Mouse (Mus musculus): ENCODE measurements around the gene Coq8b. TPM values are rescaled to one million over a fixed set of nuclear protein-coding genes. Genes with fewer than 3 reads are reported as not detected.

The Coq8b gene
- polyA plus RNA-seq, 1 experiment from 2014 or later = 27.2 TPM

DNA sequence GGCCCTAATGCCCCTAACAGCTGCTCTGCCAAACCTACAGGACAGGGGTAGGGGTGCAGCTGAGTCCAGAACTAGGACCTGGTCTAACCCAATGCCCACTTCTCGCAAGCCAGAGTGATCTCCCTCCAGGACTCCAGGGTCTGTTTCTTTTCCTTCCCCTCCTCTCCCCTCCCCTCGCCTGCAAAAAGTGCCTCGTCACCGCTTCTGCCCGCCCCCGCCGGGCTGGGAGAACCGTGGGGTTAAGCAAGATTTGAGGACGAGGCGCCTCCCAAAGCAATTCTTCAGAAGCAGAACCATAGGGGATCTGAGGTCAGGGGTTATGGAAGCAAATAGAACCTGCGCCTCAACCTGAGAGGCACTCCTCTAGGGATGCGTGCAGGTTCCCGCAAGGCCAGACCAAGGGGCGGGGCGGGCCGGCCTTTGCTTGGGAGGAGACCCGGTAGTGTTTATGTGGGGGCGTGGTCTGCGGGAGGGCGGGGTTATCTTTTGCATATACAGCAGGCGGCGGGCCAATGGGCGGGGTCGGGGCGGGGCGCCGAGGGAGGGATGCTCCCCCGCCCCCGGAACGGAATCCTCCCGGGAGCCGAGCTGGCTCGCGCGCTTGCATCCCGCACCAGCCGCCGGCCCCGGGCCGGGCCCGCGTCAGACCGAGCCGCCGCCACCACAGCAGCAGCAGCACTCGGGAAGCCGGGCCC lies 25.5 kb downstream of the Coq8b start, which contains the start of gene Numbl:
Gene Numbl, plus strand, starts transcription at position 229 of the 695 bp plus-strand sequence.
- WGBS = under 1% methylated on average over 35 of the region's 47 CpGs
- no peaks in the 10 kb centered on the region for H3K9me3 ChIP-seq (ENCODE audit: control insufficient read depth, low read length)
- H3K4me3 ChIP-seq (replicated peaks; ENCODE audit: low read length) = peak within 1 kb of the TSS; percentile 60
- H3K27me3 ChIP-seq (replicated peaks; ENCODE audit: control insufficient read depth, insufficient read depth, low read length) = no peaks in the 10 kb centered on the region
- peak within 1 kb of the TSS; percentile 84 for H3K4me2 ChIP-seq (ENCODE audit: low read length)
- H3K4me1 ChIP-seq (replicated peaks; ENCODE audit: control insufficient read depth, insufficient read depth, low read length) = peaks cover 40% of the 10 kb centered on the region
- H3K36me3 ChIP-seq (ENCODE audit: control insufficient read depth, insufficient read depth) = peaks cover 11% of the 10 kb centered on the region
- peak within 1 kb of the TSS; percentile 92 for H3K9ac ChIP-seq (replicated peaks; ENCODE audit: low read depth, low read length)
- peak within 1 kb of the TSS; percentile 94 for H3K27ac ChIP-seq (ENCODE audit: low read length)
- ATAC-seq = peak; percentile 60

DNA sequence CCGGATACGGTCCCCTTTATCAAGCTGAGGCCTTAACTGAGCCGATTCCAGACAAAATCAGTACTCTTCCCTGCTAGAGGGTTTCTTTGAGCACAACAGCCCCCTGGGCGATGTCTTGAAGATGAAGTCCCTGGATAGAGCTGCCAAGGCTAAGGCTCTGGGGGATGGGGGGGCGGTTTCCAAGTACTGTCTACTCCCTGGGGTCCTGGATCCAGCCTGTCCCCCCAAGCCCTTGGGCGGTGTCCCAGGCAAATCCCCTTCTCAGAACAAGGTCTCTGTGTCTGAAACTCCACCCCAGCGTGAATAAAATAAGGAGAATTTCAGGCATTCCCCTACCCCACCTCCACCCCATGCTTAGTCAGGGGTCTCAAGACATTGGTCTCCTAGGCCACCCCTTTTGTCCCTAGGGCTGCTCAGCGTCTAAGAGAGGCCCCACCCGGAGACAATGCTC lies 26.5 kb downstream of the Coq8b start:
- no peaks in the 10 kb centered on the region for H3K27me3 ChIP-seq (replicated peaks; ENCODE audit: control insufficient read depth, insufficient read depth, low read length)
- 0 out of 2 replicates have a peak, but pooled peaks have one; percentile 4 for ATAC-seq
- peak overlapping the region; percentile 94 for H3K27ac ChIP-seq (ENCODE audit: low read length)
- peak overlapping the region; percentile 92 for H3K9ac ChIP-seq (replicated peaks; ENCODE audit: low read depth, low read length)
- H3K4me3 ChIP-seq (replicated peaks; ENCODE audit: low read length) = peak overlapping the region; percentile 60
- H3K36me3 ChIP-seq (ENCODE audit: control insufficient read depth, insufficient read depth) = peaks cover 10% of the 10 kb centered on the region
- peak overlapping the region; percentile 84 for H3K4me2 ChIP-seq (ENCODE audit: low read length)
- peaks cover 40% of the 10 kb centered on the region for H3K4me1 ChIP-seq (replicated peaks; ENCODE audit: control insufficient read depth, insufficient read depth, low read length)
- WGBS = 1% methylated on average over 9 of the region's 9 CpGs
- no peaks in the 10 kb centered on the region for H3K9me3 ChIP-seq (ENCODE audit: control insufficient read depth, low read length)

- WGBS = 12% methylated on average over 5 of the region's 5 CpGs
- Histone ChIP-seq H3K9ac (replicated peaks; ENCODE audit: low read depth, low read length) (peak overlapping the region; percentile 92), H3K4me2 (ENCODE audit: low read length) (peak overlapping the region; percentile 84), H3K27me3 (replicated peaks; ENCODE audit: control insufficient read depth, insufficient read depth, low read length) (no peaks in the 10 kb centered on the region), H3K4me1 (replicated peaks; ENCODE audit: control insufficient read depth, insufficient read depth, low read length) (peaks cover 40% of the 10 kb centered on the region), H3K9me3 (ENCODE audit: control insufficient read depth, low read length) (no peaks in the 10 kb centered on the region), H3K4me3 (replicated peaks; ENCODE audit: low read length) (peak overlapping the region; percentile 60), H3K27ac (ENCODE audit: low read length) (peak overlapping the region; percentile 94), H3K36me3 (ENCODE audit: control insufficient read depth, insufficient read depth) (peaks cover 14% of the 10 kb centered on the region)
- ATAC-seq = 0 out of 2 replicates have a peak, but pooled peaks have one; percentile 0
These were observed 26.9 kb downstream of the Coq8b start for GRCm38 (mm10) chr7:27259771-27260170.

GRCm38 (mm10) chr7:27260856-27261255 lies 28.0 kb downstream of the Coq8b start:
- Histone ChIP-seq H3K9ac (replicated peaks; ENCODE audit: low read depth, low read length) (no peak overlapping the region), H3K27ac (ENCODE audit: low read length) (no peak overlapping the region), H3K27me3 (replicated peaks; ENCODE audit: control insufficient read depth, insufficient read depth, low read length) (no peaks in the 10 kb centered on the region), H3K4me1 (replicated peaks; ENCODE audit: control insufficient read depth, insufficient read depth, low read length) (peaks cover 40% of the 10 kb centered on the region), H3K9me3 (ENCODE audit: control insufficient read depth, low read length) (no peaks in the 10 kb centered on the region), H3K4me3 (replicated peaks; ENCODE audit: low read length) (peak overlapping the region; percentile 60; the same call in 1 of the 2 replicates), H3K36me3 (ENCODE audit: control insufficient read depth, insufficient read depth) (peaks cover 19% of the 10 kb centered on the region), H3K4me2 (ENCODE audit: low read length) (peak overlapping the region; percentile 84)
- no peak for ATAC-seq
- 50% methylated on average over 7 of the region's 7 CpGs for WGBS

DNA sequence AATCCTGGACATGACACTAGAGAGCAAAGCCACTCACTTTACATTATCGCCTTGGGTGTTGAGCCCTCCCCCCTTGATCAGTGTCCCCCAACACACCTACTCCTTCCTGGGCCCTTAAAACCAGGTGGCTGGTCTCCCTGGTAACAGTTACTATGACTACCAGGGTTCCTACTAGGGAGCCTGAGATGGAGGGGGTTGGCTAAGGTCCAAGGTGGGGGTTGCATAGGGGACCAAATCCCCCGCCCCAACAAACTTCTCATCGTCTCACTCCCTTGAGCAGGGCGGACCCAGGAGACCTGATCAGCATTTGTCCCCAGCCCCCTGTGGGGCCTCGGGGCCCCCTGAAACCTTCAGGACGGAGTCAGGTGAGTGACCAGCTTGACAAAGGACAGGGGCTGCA lies 29.1 kb downstream of the Coq8b start:
- H3K27me3 ChIP-seq (replicated peaks; ENCODE audit: control insufficient read depth, insufficient read depth, low read length) = no peaks in the 10 kb centered on the region
- WGBS = 63% methylated on average over 6 of the region's 6 CpGs
- no peak for ATAC-seq
- H3K9me3 ChIP-seq (ENCODE audit: control insufficient read depth, low read length) = no peaks in the 10 kb centered on the region
- H3K36me3 ChIP-seq (ENCODE audit: control insufficient read depth, insufficient read depth) = peaks cover 22% of the 10 kb centered on the region
- H3K4me2 ChIP-seq (ENCODE audit: low read length) = no peak overlapping the region
- no peak overlapping the region for H3K27ac ChIP-seq (ENCODE audit: low read length)
- H3K9ac ChIP-seq (replicated peaks; ENCODE audit: low read depth, low read length) = no peak overlapping the region; the same call in 1 of the 2 replicates
- H3K4me1 ChIP-seq (replicated peaks; ENCODE audit: control insufficient read depth, insufficient read depth, low read length) = peaks cover 39% of the 10 kb centered on the region
- H3K4me3 ChIP-seq (replicated peaks; ENCODE audit: low read length) = no peak overlapping the region

- Histone ChIP-seq H3K27ac (ENCODE audit: low read length) (no peak overlapping the region), H3K4me3 (replicated peaks; ENCODE audit: low read length) (no peak overlapping the region), H3K4me1 (replicated peaks; ENCODE audit: control insufficient read depth, insufficient read depth, low read length) (peaks cover 23% of the 10 kb centered on the region), H3K9me3 (ENCODE audit: control insufficient read depth, low read length) (no peaks in the 10 kb centered on the region), H3K36me3 (ENCODE audit: control insufficient read depth, insufficient read depth) (peaks cover 41% of the 10 kb centered on the region), H3K9ac (replicated peaks; ENCODE audit: low read depth, low read length) (no peak overlapping the region), H3K27me3 (replicated peaks; ENCODE audit: control insufficient read depth, insufficient read depth, low read length) (no peaks in the 10 kb centered on the region), H3K4me2 (ENCODE audit: low read length) (no peak overlapping the region)
- ATAC-seq = no peak
- WGBS = 93% methylated on average over 12 of the region's 12 CpGs
These were observed 31.9 kb downstream of the Coq8b start for GRCm38 (mm10) chr7:27264761-27265160.

DNA sequence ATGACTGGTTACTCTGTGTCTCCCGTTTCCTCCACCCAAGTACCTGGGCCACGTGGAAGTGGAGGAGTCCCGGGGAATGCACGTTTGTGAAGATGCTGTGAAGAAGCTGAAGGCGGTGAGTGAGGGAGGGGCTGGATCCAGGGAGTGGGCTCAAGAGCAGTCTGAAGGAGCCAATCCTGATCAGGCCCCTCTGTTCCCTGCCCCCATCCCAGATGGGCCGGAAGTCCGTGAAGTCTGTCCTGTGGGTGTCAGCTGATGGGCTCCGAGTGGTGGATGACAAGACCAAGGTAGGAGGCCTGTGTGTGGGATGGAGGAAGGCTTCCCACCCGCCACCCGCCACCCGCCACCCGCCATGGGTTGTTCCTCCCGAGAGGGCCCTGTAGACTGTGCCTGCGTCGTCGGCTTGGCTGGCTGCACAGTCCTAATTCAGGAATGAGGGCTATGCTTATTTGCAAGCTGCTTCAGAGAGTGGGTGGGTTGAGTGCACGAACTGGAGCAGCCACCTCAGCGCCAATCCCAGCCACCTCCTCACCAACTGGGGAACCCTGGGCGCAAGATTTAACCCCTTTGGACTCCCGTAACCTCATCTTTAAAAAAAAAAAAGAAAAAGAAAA lies 33.8 kb downstream of the Coq8b start:
- no peak overlapping the region for H3K9ac ChIP-seq (replicated peaks; ENCODE audit: low read depth, low read length)
- 78% methylated on average over 20 of the region's 20 CpGs for WGBS
- no peak overlapping the region for H3K4me2 ChIP-seq (ENCODE audit: low read length)
- H3K36me3 ChIP-seq (ENCODE audit: control insufficient read depth, insufficient read depth) = peaks cover 56% of the 10 kb centered on the region
- no peak overlapping the region for H3K27ac ChIP-seq (ENCODE audit: low read length)
- no peak for ATAC-seq
- no peaks in the 10 kb centered on the region for H3K27me3 ChIP-seq (replicated peaks; ENCODE audit: control insufficient read depth, insufficient read depth, low read length)
- no peaks in the 10 kb centered on the region for H3K9me3 ChIP-seq (ENCODE audit: control insufficient read depth, low read length)
- H3K4me3 ChIP-seq (replicated peaks; ENCODE audit: low read length) = no peak overlapping the region
- H3K4me1 ChIP-seq (replicated peaks; ENCODE audit: control insufficient read depth, insufficient read depth, low read length) = peaks cover 5% of the 10 kb centered on the region

DNA sequence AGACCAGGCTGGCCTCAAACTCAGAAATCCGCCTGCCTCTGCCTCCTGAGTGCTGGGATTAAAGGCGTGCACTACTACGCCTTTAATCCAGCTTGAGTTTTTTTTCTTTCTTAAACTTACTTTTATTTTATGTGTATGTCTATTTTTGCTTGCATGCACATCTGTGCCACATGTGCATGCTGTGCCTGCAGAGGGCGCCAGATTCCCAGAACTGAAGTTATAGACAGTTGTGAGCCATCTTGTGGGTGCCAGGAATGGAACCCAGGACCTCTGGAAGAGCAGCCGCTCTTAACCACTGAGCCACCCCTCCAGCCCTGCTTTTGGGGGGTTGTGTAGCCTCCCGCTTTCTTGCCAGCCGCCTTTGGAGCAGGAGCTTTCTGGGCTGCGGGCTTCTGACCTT lies 38.6 kb downstream of the Coq8b start:
- no peak overlapping the region for H3K27ac ChIP-seq (ENCODE audit: low read length)
- ATAC-seq = no peak
- H3K4me3 ChIP-seq (replicated peaks; ENCODE audit: low read length) = no peak overlapping the region
- no peak overlapping the region for H3K9ac ChIP-seq (replicated peaks; ENCODE audit: low read depth, low read length)
- no peaks in the 10 kb centered on the region for H3K4me1 ChIP-seq (replicated peaks; ENCODE audit: control insufficient read depth, insufficient read depth, low read length)
- H3K36me3 ChIP-seq (ENCODE audit: control insufficient read depth, insufficient read depth) = peaks cover 59% of the 10 kb centered on the region
- no peaks in the 10 kb centered on the region for H3K27me3 ChIP-seq (replicated peaks; ENCODE audit: control insufficient read depth, insufficient read depth, low read length)
- H3K4me2 ChIP-seq (ENCODE audit: low read length) = no peak overlapping the region
- WGBS = 93% methylated on average over 8 of the region's 8 CpGs
- H3K9me3 ChIP-seq (ENCODE audit: control insufficient read depth, low read length) = no peaks in the 10 kb centered on the region

DNA sequence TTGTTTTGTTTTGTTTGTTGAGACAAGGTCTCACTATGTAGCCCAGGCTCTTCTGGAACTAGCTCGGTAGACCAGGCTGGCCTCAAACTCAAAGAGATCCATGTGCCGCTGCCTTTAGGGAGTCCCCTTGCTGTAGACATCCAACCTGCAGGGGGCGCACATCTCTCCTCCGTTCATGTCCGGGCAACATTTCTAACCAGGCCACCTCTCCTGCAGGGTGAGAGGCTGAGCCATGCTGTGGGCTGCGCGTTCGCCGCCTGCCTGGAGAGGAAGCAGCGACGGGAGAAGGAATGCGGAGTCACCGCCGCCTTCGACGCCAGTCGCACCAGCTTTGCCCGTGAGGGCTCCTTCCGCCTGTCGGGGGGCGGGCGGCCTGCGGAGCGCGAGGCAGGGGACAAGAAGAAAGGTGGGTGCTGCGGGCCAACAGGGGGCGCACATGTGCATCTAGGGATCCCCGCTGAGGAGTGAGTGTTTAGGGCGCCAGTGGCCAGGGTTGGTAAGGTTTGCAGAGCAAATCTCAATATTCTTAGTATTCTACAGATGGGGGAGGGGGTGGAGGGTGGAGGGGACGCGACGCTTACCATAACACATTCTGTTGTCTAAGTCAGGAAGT lies 41.0 kb downstream of the Coq8b start:
- H3K4me3 ChIP-seq (replicated peaks; ENCODE audit: low read length) = no peak overlapping the region
- 64% methylated on average over 32 of the region's 32 CpGs for WGBS
- no peaks in the 10 kb centered on the region for H3K4me1 ChIP-seq (replicated peaks; ENCODE audit: control insufficient read depth, insufficient read depth, low read length)
- peaks cover 70% of the 10 kb centered on the region for H3K36me3 ChIP-seq (ENCODE audit: control insufficient read depth, insufficient read depth)
- H3K27me3 ChIP-seq (replicated peaks; ENCODE audit: control insufficient read depth, insufficient read depth, low read length) = no peaks in the 10 kb centered on the region
- H3K4me2 ChIP-seq (ENCODE audit: low read length) = no peak overlapping the region
- no peak overlapping the region for H3K27ac ChIP-seq (ENCODE audit: low read length)
- H3K9ac ChIP-seq (replicated peaks; ENCODE audit: low read depth, low read length) = no peak overlapping the region
- no peaks in the 10 kb centered on the region for H3K9me3 ChIP-seq (ENCODE audit: control insufficient read depth, low read length)
- no peak for ATAC-seq
